Mouse (Mus musculus) adrenal gland, postnatal 10 days (tissue): ENCODE measurements around the gene Washc4. TPM values are rescaled to one million over a fixed set of nuclear protein-coding genes. Genes with fewer than 3 reads are reported as not detected.

ENCODE experiments used
- DNase-seq: peaks from one replicate; pipeline ENCODE4 v3.0.0; 2021; ENCODE audit warnings: mixed read lengths
- total RNA-seq, 2 experiments: library from RNA; stranded (reverse); gene quantifications; 2 replicates each; pipeline ENCODE4 v1.2.3; 2021

Gene Washc4
- total RNA-seq, 2 experiments from 2014 or later = 18.0 to 20.8 TPM

GRCm38 (mm10) chr10:83637295-83637694 is 93.7 kb downstream of the Washc4 start:
- peak; percentile 80 for DNase-seq

- no peak for DNase-seq
Measured at GRCm38 (mm10) chr10:83639881-83640386, 96.4 kb downstream of the Washc4 start.

- no peak for DNase-seq
Measured at GRCm38 (mm10) chr10:83641641-83642040, 98.1 kb downstream of the Washc4 start.

GRCm38 (mm10) chr10:83644167-83644566 is 100.6 kb downstream of the Washc4 start:
- no peak for DNase-seq

- peak; percentile 41 for DNase-seq
Measured at GRCm38 (mm10) chr10:83644865-83645715, 101.5 kb downstream of the Washc4 start.

- no peak for DNase-seq
Measured at GRCm38 (mm10) chr10:83645716-83645990, 102.1 kb downstream of the Washc4 start.

Other genes with a start within 250 kb of the Washc4 start
- 1 to 10 TPM; 4.5 to 5.2 TPM for gene Slc41a2, start 205.9 kb upstream of the Washc4 start, total RNA-seq
- under 1 TPM; 0.63 to 1.00 TPM for gene D10Wsu102e, start 183.5 kb upstream of the Washc4 start, total RNA-seq
- 1 to 10 TPM; 1.5 to 2.5 TPM for gene Aldh1l2, start 9.6 kb upstream of the Washc4 start, total RNA-seq
- 10 to 100 TPM; 44.3 to 66.3 TPM for gene Appl2, start 105.0 kb downstream of the Washc4 start, total RNA-seq
- 10 to 100 TPM; 14.2 to 15.5 TPM for gene 1500009L16Rik, start 179.1 kb downstream of the Washc4 start, total RNA-seq